Mouse (Mus musculus) E14TG2a.4 (cell line): Measurements from ENCODE around the gene Ifitm3.

ENCODE experiments used
- CTCF ChIP-seq: conservative IDR thresholded peaks from 2 replicates; pipeline ENCODE4 v1.5.1; 2014; ENCODE audit warnings: low read length
- POU5F1 ChIP-seq: IDR thresholded peaks from 2 replicates; pipeline ENCODE4 v1.6.1; 2014; ENCODE audit warnings: low read length, borderline replicate concordance

- TF ChIP-seq CTCF (no peak), POU5F1 (no peak)
Observed at GRCm38 (mm10) chr7:141052016-141052415, 41.4 kb upstream of the Ifitm3 start.
